ENCODE assay signal across 17 mouse cellular contexts in the genomic region with DNA sequence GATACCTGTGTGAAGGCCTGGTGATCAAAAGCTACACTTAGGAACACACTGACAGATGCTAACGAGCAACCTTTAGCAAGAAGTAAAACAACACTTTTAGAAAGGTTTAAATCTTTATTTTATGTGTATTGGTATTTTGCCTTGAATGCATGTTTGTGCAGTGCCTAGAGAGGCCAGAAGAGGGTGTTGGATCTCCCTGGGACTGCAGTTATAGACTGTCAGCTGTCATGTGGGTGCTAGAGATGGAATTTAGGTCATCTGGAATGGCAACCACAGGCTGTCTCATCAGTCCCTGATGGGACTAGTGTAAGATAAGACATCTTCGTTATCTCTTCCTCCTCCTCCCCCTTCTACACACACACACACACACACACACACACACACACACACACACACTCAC. TPM values are rescaled to one million over a fixed set of nuclear protein-coding genes. Genes with fewer than 3 reads are reported as not detected.
A peak's percentile ranks its signal among the peaks of the same experiment; 100 is the strongest.
DNase-seq lines count a peak whose midpoint lies in the region; ATAC-seq and TF ChIP-seq lines count a peak whose summit lies in the region.
"Had no signal": no experiment of that assay in that cellular context is flagged by ENCODE, and none has a peak within 500 bp of the region (broad histone marks: within the 10 kb centered on the region; RNA-seq: fewer than 3 reads in every experiment).

No protein-coding gene starts in this region.

- H3K4me1 ChIP-seq in intestine, postnatal 0 days (replicated peaks; ENCODE audit: control insufficient read depth, insufficient read depth, low read length), result no peaks in the 10 kb centered on the region
- H3K4me1 ChIP-seq in intestine, embryonic 15.5 days (replicated peaks), result no peaks in the 10 kb centered on the region
- peaks cover 26% of the 10 kb centered on the region for H3K4me1 ChIP-seq in G1E (ENCODE audit: insufficient read depth, low read depth, low read length)
- no peaks in the 10 kb centered on the region for H3K4me1 ChIP-seq in kidney, embryonic 16.5 days (ENCODE audit: insufficient read depth, low read length)

- peak; percentile 55 for TF ChIP-seq CTCF in intestine, postnatal 0 days (IDR thresholded peaks at IDR 0.05; ENCODE audit: low read depth)
- TF ChIP-seq CTCF in G1E (IDR thresholded peaks at IDR 0.05; ENCODE audit: low read depth, low read length), result peak; percentile 21; the same call in 1 of the 2 replicates

- ATAC-seq in intestine, postnatal 0 days, result no peak
- ATAC-seq in intestine, embryonic 15.5 days, result no peak
- ATAC-seq in G1E (ENCODE audit: extremely low read depth, insufficient number of reproducible peaks, low FRiP score, poor library complexity, severe bottlenecking), result no peak
- no peak for ATAC-seq in kidney, embryonic 16.5 days (ENCODE audit: low FRiP score, low TSS enrichment)

- H3K36me3 ChIP-seq in intestine, postnatal 0 days (ENCODE audit: control insufficient read depth, insufficient read depth), result no peaks in the 10 kb centered on the region
- H3K36me3 ChIP-seq in intestine, embryonic 15.5 days, result no peaks in the 10 kb centered on the region
- H3K36me3 ChIP-seq in G1E (replicated peaks), result no peaks in the 10 kb centered on the region
- no peaks in the 10 kb centered on the region for H3K36me3 ChIP-seq in kidney, embryonic 16.5 days (ENCODE audit: insufficient read depth, low read length)

- H3K9ac ChIP-seq in intestine, postnatal 0 days (ENCODE audit: low read depth, low read length), result no peak overlapping the region
- no peak overlapping the region for H3K9ac ChIP-seq in intestine, embryonic 15.5 days
- no peak overlapping the region for H3K9ac ChIP-seq in kidney, embryonic 16.5 days (replicated peaks; ENCODE audit: low read length)
- H3K9ac ChIP-seq: lung, embryonic 14.5 days had no signal

- WGBS in intestine, postnatal 0 days, result 80% methylated on average over 2 of the region's 2 CpGs
- WGBS in intestine, embryonic 15.5 days, result 88% methylated on average over 2 of the region's 2 CpGs
- 69% methylated on average over 2 of the region's 2 CpGs for WGBS in kidney, embryonic 16.5 days

- H3K4me2 ChIP-seq in intestine, postnatal 0 days (replicated peaks; ENCODE audit: low read depth), result no peak overlapping the region
- H3K4me2 ChIP-seq in intestine, embryonic 15.5 days (replicated peaks), result no peak overlapping the region
- no peak overlapping the region for H3K4me2 ChIP-seq in kidney, embryonic 16.5 days (replicated peaks; ENCODE audit: low read depth, low read length)
- H3K4me2 ChIP-seq: lung, embryonic 14.5 days had no signal

- no peaks in the 10 kb centered on the region for H3K27me3 ChIP-seq in intestine, postnatal 0 days (replicated peaks; ENCODE audit: control insufficient read depth, insufficient read depth, low read length)
- no peaks in the 10 kb centered on the region for H3K27me3 ChIP-seq in intestine, embryonic 15.5 days (replicated peaks)
- no peaks in the 10 kb centered on the region for H3K27me3 ChIP-seq in G1E (ENCODE audit: insufficient read depth, low read length)
- H3K27me3 ChIP-seq in kidney, embryonic 16.5 days (ENCODE audit: insufficient read depth, low read length), result no peaks in the 10 kb centered on the region

- H3K27ac ChIP-seq in intestine, postnatal 0 days (ENCODE audit: low read depth, low read length), result no peak overlapping the region
- H3K27ac ChIP-seq in intestine, embryonic 15.5 days, result no peak overlapping the region
- H3K27ac ChIP-seq in kidney, embryonic 16.5 days (ENCODE audit: low read length), result no peak overlapping the region

- H3K9me3 ChIP-seq in intestine, postnatal 0 days (ENCODE audit: control insufficient read depth), result no peaks in the 10 kb centered on the region
- no peaks in the 10 kb centered on the region for H3K9me3 ChIP-seq in intestine, embryonic 15.5 days
- H3K9me3 ChIP-seq in G1E (replicated peaks), result no peaks in the 10 kb centered on the region
- H3K9me3 ChIP-seq in kidney, embryonic 16.5 days (ENCODE audit: low read length), result no peaks in the 10 kb centered on the region

- no peak overlapping the region for H3K4me3 ChIP-seq in intestine, postnatal 0 days (ENCODE audit: low read depth, low read length)
- no peak overlapping the region for H3K4me3 ChIP-seq in intestine, embryonic 15.5 days (replicated peaks)
- H3K4me3 ChIP-seq in G1E (ENCODE audit: low read depth, low read length), result no peak overlapping the region
- H3K4me3 ChIP-seq in kidney, embryonic 16.5 days (ENCODE audit: low read length), result no peak overlapping the region

- DNase-seq in A20 (ENCODE audit: low read depth, low spot score), result peak; percentile 37
- DNase-seq in G1E (ENCODE audit: low spot score), result no peak
- peak; percentile 32 for DNase-seq in skeletal muscle tissue, adult 2 months (ENCODE audit: low read depth, low spot score)
- no peak for DNase-seq in spleen, adult 18-20 months
- DNase-seq: left cerebral cortex, postnatal 4 days; lung, embryonic 14.5 days; midbrain, embryonic 14.5 days had no signal

RNA-seq across cellular contexts. Expression of gene Pik3r3, which starts 23.0 kb away (rescaled TPM):
- 2.9 and 3.5 TPM in 2 replicates for polyA plus RNA-seq in intestine, postnatal 0 days (2015; fragmentation: Nextera tagmentation; extraction: Ambion mirVana)
- polyA plus RNA-seq in intestine, embryonic 15.5 days (2015; fragmentation: Nextera tagmentation; extraction: Ambion mirVana), result 7.0 and 7.9 TPM in 2 replicates
- total RNA-seq in G1E (2014; fragmentation: Nextera tagmentation) (11.1 and 21.1 TPM in 2 replicates), G1E (2017) (24.7 and 25.4 TPM in 2 replicates)
- 7.2 and 8.7 TPM in 2 replicates for polyA plus RNA-seq in G1E (2012)
- polyA plus RNA-seq in kidney, embryonic 16.5 days (2015; fragmentation: Nextera tagmentation; extraction: Ambion mirVana), result 21.9 and 22.2 TPM in 2 replicates

RNA-seq across cellular contexts. Expression of gene Gm49337, which starts 25.2 kb away (rescaled TPM):
- not detected in 2 replicates for polyA plus RNA-seq in intestine, postnatal 0 days (2015; fragmentation: Nextera tagmentation; extraction: Ambion mirVana)
- not detected in 2 replicates for polyA plus RNA-seq in intestine, embryonic 15.5 days (2015; fragmentation: Nextera tagmentation; extraction: Ambion mirVana)
- total RNA-seq in G1E (2014; fragmentation: Nextera tagmentation) (0.97 TPM in 1 of 2 replicates, not detected in the other), G1E (2017) (not detected in 2 replicates)
- not detected in 2 replicates for polyA plus RNA-seq in G1E (2012)
- not detected in 2 replicates for polyA plus RNA-seq in kidney, embryonic 16.5 days (2015; fragmentation: Nextera tagmentation; extraction: Ambion mirVana)
- total RNA-seq: adrenal gland, postnatal 4 days; neutrophil, adult 5-6 weeks had no signal
- polyA plus RNA-seq: heart, embryonic 16.5 days; lung, embryonic 14.5 days; midbrain, embryonic 14.5 days; spleen, adult 2 months; urinary bladder, adult 2 months had no signal

RNA-seq across cellular contexts. Expression of gene 1700042G07Rik, which starts 25.2 kb away (rescaled TPM):
- polyA plus RNA-seq in intestine, postnatal 0 days (2015; fragmentation: Nextera tagmentation; extraction: Ambion mirVana), result not detected in 2 replicates
- not detected in 2 replicates for polyA plus RNA-seq in intestine, embryonic 15.5 days (2015; fragmentation: Nextera tagmentation; extraction: Ambion mirVana)
- not detected in 2 replicates for total RNA-seq in G1E (2014; fragmentation: Nextera tagmentation)
- not detected in 2 replicates for total RNA-seq in G1E (2017)
- not detected in 2 replicates for polyA plus RNA-seq in G1E (2012)
- not detected in 2 replicates for polyA plus RNA-seq in kidney, embryonic 16.5 days (2015; fragmentation: Nextera tagmentation; extraction: Ambion mirVana)
- total RNA-seq: adrenal gland, postnatal 4 days; gastrocnemius, adult 18-20 months; layer of hippocampus, adult 18-20 months; left cerebral cortex, postnatal 4 days; neutrophil, adult 5-6 weeks had no signal
- polyA plus RNA-seq: heart, embryonic 16.5 days; lung, embryonic 14.5 days; midbrain, embryonic 14.5 days; spleen, adult 2 months; urinary bladder, adult 2 months had no signal

RNA-seq across cellular contexts. Expression of gene Tspan1, which starts 31.0 kb away (rescaled TPM):
- polyA plus RNA-seq in intestine, postnatal 0 days (2015; fragmentation: Nextera tagmentation; extraction: Ambion mirVana), result 40.1 and 63.8 TPM in 2 replicates
- 35.7 and 43.6 TPM in 2 replicates for polyA plus RNA-seq in intestine, embryonic 15.5 days (2015; fragmentation: Nextera tagmentation; extraction: Ambion mirVana)
- not detected in 2 replicates for total RNA-seq in G1E (2014; fragmentation: Nextera tagmentation)
- 0.05 and 0.06 TPM in 2 replicates for total RNA-seq in G1E (2017)
- not detected in 2 replicates for polyA plus RNA-seq in G1E (2012)
- polyA plus RNA-seq in kidney, embryonic 16.5 days (2015; fragmentation: Nextera tagmentation; extraction: Ambion mirVana), result 2.8 and 4.8 TPM in 2 replicates
- total RNA-seq: gastrocnemius, adult 18-20 months; layer of hippocampus, adult 18-20 months; left cerebral cortex, postnatal 4 days had no signal
- polyA plus RNA-seq: spleen, adult 2 months had no signal

RNA-seq across cellular contexts. Expression of gene Lurap1, which starts 47.3 kb away (rescaled TPM):
- 0.56 and 0.68 TPM in 2 replicates for polyA plus RNA-seq in intestine, postnatal 0 days (2015; fragmentation: Nextera tagmentation; extraction: Ambion mirVana)
- polyA plus RNA-seq in intestine, embryonic 15.5 days (2015; fragmentation: Nextera tagmentation; extraction: Ambion mirVana), result 1.5 and 1.6 TPM in 2 replicates
- total RNA-seq in G1E (2014; fragmentation: Nextera tagmentation) (0.10 and 0.15 TPM in 2 replicates), G1E (2017) (0.33 and 0.41 TPM in 2 replicates)
- 0.01 TPM in 1 of 2 replicates, not detected in the other for polyA plus RNA-seq in G1E (2012)
- 3.8 and 3.9 TPM in 2 replicates for polyA plus RNA-seq in kidney, embryonic 16.5 days (2015; fragmentation: Nextera tagmentation; extraction: Ambion mirVana)

Comparison
In these comparisons a context has a peak if more than half of its experiments do, and no peak if none do; other contexts are left out.
1. DNase-seq: peak in A20 (single experiment) and skeletal muscle tissue, adult 2 months (single experiment); none in G1E (single experiment) and spleen, adult 18-20 months (0 of 2).